Mouse (Mus musculus) thymus, adult 2 months (tissue): ENCODE measurements around the gene Oprl1. TPM values are rescaled to one million over a fixed set of nuclear protein-coding genes. Genes with fewer than 3 reads are reported as not detected.

Source experiments
- DNase-seq: peaks from one replicate; pipeline ENCODE4 v3.0.0; 2021
- H3K27ac ChIP-seq: fragments of 200-500 bp; 2 replicates; pipeline ENCODE4 v1.5.1; 2012; ENCODE audit warnings: low read length, control low read depth; ENCODE audit not compliant: control insufficient read depth, insufficient read depth
- H3K27me3 ChIP-seq: fragments of 200-500 bp; 2 replicates; pipeline ENCODE4 v1.6.1; 2012; ENCODE audit warnings: mild to moderate bottlenecking, low read length, moderate library complexity, mixed read lengths; ENCODE audit not compliant: control insufficient read depth, insufficient read depth
- H3K36me3 ChIP-seq: fragments of 200-500 bp; 2 replicates; pipeline ENCODE4 v1.6.1; 2012; ENCODE audit warnings: mild to moderate bottlenecking, low read length, moderate library complexity; ENCODE audit not compliant: control insufficient read depth, insufficient read depth
- H3K4me1 ChIP-seq: fragments of 200-500 bp; replicated peaks from 2 replicates; pipeline ENCODE4 v1.6.1; 2012; ENCODE audit warnings: low read length; ENCODE audit not compliant: control insufficient read depth, insufficient read depth
- H3K4me3 ChIP-seq: fragments of 200-500 bp; 2 replicates; pipeline ENCODE4 v1.5.1; 2012; ENCODE audit warnings: mild to moderate bottlenecking, low read length, control low read depth, moderate library complexity; ENCODE audit not compliant: control insufficient read depth, insufficient read depth
- CTCF ChIP-seq: fragments of 200-500 bp; IDR thresholded peaks from 2 replicates; pipeline ENCODE4 v1.5.1; 2012; ENCODE audit warnings: mild to moderate bottlenecking, control low read depth, low read length, moderate library complexity, borderline replicate concordance; ENCODE audit not compliant: control insufficient read depth, poor library complexity, insufficient read depth; ENCODE audit errors: extremely low read depth
- POLR2A ChIP-seq: fragments of 200-500 bp; IDR thresholded peaks from 2 replicates; pipeline ENCODE4 v1.6.1; 2012; ENCODE audit warnings: mild to moderate bottlenecking, low read length, control low read depth, moderate library complexity; ENCODE audit not compliant: control insufficient read depth, poor library complexity, insufficient read depth; ENCODE audit errors: extremely low read depth
- WGBS: fragments of 180-500 bp; shearing (Covaris S2); methylation state at CpG from one replicate; pipeline ENCODE4 v1.1.7; 2018; 5-methylcytosine and 5-hydroxymethylcytosine counted together
- polyA plus RNA-seq: library from polyadenylated mRNA; depleted of rRNA; stranded (reverse); fragments of >200 nt; gene quantifications from 2 replicates; pipeline ENCODE4 v1.2.3, GENCODE M21; 2012

Gene Oprl1
- polyA plus RNA-seq, 1 experiment = 0.24 TPM

- no peaks in the 10 kb centered on the region for H3K4me1 ChIP-seq
- 29% methylated on average over 4 of the region's 4 CpGs for WGBS
- DNase-seq = no peak
- no peaks in the 10 kb centered on the region for H3K36me3 ChIP-seq
- H3K27ac ChIP-seq = no peak overlapping the region
- H3K4me3 ChIP-seq = no peak overlapping the region
- no peaks in the 10 kb centered on the region for H3K27me3 ChIP-seq
- TF ChIP-seq CTCF (no peak), POLR2A (no peak)
Measured at GRCm38 (mm10) chr2:181759041-181759440, 44.2 kb downstream of the Oprl1 start.

GRCm38 (mm10) chr2:181763006-181763830, 48.4 kb downstream of the Oprl1 start, which contains the start of gene Myt1:
Myt1 (plus strand) TSS chr2:181763332.
- H3K36me3 ChIP-seq = no peaks in the 10 kb centered on the region
- H3K4me1 ChIP-seq = no peaks in the 10 kb centered on the region
- H3K27me3 ChIP-seq = no peaks in the 10 kb centered on the region
- WGBS = 69% methylated on average over 8 of the region's 8 CpGs
- no peak for DNase-seq
- no peak for TF ChIP-seq CTCF
- H3K27ac ChIP-seq = no peak within 1 kb of the TSS
- H3K4me3 ChIP-seq = no peak within 1 kb of the TSS

GRCm38 (mm10) chr2:181763886-181764527, 49.2 kb downstream of the Oprl1 start:
- Histone ChIP-seq H3K36me3 (no peaks in the 10 kb centered on the region), H3K27me3 (no peaks in the 10 kb centered on the region), H3K4me1 (no peaks in the 10 kb centered on the region), H3K4me3 (no peak overlapping the region), H3K27ac (no peak overlapping the region)
- TF ChIP-seq POLR2A (no peak), CTCF (no peak)
- DNase-seq = no peak
- WGBS = 53% methylated on average over 14 of the region's 14 CpGs

GRCm38 (mm10) chr2:181764600-181764999, 49.8 kb downstream of the Oprl1 start:
- Histone ChIP-seq H3K4me3 (no peak overlapping the region), H3K4me1 (no peaks in the 10 kb centered on the region), H3K27me3 (no peaks in the 10 kb centered on the region), H3K36me3 (no peaks in the 10 kb centered on the region), H3K27ac (no peak overlapping the region)
- peak; percentile 9 for DNase-seq
- 7% methylated on average over 10 of the region's 10 CpGs for WGBS
- no peak for TF ChIP-seq CTCF
- TF ChIP-seq POLR2A = no peak

- no peak for DNase-seq
- Histone ChIP-seq H3K4me1 (no peaks in the 10 kb centered on the region), H3K36me3 (no peaks in the 10 kb centered on the region), H3K27ac (no peak overlapping the region), H3K27me3 (no peaks in the 10 kb centered on the region), H3K4me3 (no peak overlapping the region)
- 88% methylated on average over 4 of the region's 4 CpGs for WGBS
- TF ChIP-seq CTCF (no peak), POLR2A (no peak)
Measured at GRCm38 (mm10) chr2:181765251-181765650, 50.4 kb downstream of the Oprl1 start.

GRCm38 (mm10) chr2:181766672-181767557, 52.1 kb downstream of the Oprl1 start:
- H3K4me1 ChIP-seq = no peaks in the 10 kb centered on the region
- DNase-seq = no peak
- no peak for TF ChIP-seq CTCF
- no peak for TF ChIP-seq POLR2A
- H3K27ac ChIP-seq = no peak overlapping the region
- H3K27me3 ChIP-seq = no peaks in the 10 kb centered on the region
- 72% methylated on average over 14 of the region's 14 CpGs for WGBS
- H3K36me3 ChIP-seq = no peaks in the 10 kb centered on the region
- H3K4me3 ChIP-seq = no peak overlapping the region
